Mouse (Mus musculus) urinary bladder, postnatal 10 days (tissue): ENCODE results near the gene Mup7.
"Not testable (repeated sequence)": the region's sequence is repeated elsewhere in the genome, so short reads cannot be mapped to it uniquely, and the experiment has no call there.

Source experiments
- DNase-seq: peaks from one replicate; pipeline ENCODE4 v3.0.0; 2022; ENCODE audit warnings: low spot score

Mup7 gene

DNA sequence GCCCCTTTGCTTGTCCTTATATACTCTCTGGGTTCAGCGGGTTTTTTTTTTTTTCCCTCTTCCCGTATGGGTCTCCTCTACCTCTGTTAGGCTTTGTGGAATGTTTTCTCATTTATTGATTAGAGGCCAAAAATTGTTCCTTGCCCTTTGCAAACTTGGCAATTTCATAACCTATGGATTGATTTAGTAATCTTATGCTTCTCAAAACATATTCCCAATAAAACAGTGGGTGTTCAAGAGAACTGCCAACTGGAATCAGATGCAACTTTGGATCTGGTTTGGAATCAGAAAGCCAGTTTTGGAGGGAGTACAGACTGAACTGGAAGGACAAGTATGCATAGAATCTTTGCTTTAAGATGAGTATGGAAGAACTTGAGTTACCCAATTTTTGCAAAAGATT is at the start of gene Mup7:
Gene Mup7 (minus strand): TSS at position 101 of the 400 bp plus-strand sequence.
- not testable (repeated sequence) for DNase-seq

DNA sequence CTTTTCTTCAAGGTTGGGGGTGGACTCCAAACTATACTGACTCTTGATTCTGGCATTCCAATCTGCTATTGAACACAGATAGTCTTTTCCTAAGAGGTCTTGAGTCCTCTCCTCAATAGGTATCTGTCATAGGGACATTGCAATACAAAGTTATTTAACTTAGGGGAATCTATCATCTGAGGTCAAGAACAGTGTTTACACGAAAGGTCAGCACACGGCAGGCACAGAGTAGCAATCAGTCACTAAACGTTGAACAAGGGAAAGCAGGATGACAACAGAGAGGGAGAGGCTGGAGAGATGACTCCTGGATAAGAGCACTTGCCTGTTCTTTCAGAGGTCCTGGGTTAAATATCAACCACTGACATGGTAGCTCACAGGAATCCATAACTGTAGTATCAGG is 9.6 kb upstream of the Mup7 start:
- DNase-seq = not testable (repeated sequence)

DNA sequence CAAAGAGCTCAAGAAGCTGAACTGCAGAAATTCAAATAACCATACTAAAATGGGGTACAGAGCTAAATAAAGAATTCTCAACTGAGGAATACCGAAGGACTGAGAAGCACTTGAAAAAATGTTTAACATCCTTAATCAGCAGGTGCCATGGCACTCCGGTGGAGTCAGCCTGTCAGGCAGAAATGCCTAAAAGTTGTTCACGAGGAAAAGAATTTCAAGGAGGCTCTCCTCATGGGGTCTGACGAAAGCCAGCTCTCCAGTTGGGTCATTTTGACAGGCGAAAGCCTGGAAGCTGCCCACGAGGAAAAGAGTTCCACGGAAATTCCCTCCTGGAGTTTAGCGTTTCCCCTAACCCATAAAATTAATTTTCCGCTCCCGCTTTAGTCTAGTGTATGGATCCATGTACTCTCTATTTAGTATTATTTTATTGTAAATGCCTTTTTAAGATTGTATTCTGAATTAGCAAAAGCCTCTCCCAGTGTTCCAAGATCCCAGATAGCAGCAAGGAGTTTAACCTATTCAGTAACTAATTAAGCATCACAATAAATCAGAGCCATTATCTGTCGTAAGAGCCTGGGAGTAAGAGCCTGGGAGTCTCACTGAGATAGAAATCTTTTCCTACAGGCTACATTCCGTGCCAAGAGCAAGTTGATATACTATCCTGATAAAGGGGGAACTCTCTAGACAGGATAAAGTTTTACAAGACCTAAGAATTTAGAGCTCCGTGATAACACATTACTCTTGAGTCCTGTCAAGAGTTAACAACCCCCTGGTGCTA is 40.8 kb downstream of the Mup7 start:
- DNase-seq = not testable (repeated sequence)

DNA sequence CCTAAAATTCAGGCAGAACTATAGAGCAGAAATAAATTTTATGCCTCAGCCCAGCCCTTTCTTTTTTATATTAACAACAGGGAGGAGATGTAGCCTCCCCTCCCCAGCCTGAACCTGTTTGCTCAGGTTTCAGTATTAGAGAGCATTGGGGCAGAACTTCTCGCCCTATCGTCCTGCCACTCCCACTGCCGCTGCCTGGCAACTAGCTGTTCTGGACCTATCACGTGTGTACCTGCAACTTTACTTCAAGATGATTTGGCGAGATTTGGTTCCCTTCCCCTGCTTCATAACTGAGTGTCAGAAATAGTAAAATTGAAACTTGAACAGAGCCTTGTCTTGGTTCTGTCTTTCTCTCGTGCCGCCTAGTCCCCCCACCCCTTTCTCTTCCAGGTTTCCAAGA is 50.1 kb downstream of the Mup7 start:
- DNase-seq = not testable (repeated sequence)
